Mouse (Mus musculus): ENCODE data around the gene Pknox1.

GRCm38 (mm10) chr17:31543574-31543973 is 21.0 kb upstream of the Pknox1 start:
- TF ChIP-seq CTCF (IDR thresholded peaks at IDR 0.05; ENCODE audit: low read depth, low read length) (no peak), POLR2A (IDR thresholded peaks at IDR 0.05; ENCODE audit: insufficient read depth, low read length) (no peak)
